Mouse (Mus musculus): ENCODE measurements around the gene Fyb.

- TF ChIP-seq CTCF (IDR thresholded peaks at IDR 0.05; ENCODE audit: extremely low read depth, insufficient read length, insufficient replicate concordance, low read depth, low read length) (no peak), POLR2A (IDR thresholded peaks at IDR 0.05; ENCODE audit: low read depth, low read length) (no peak)
These were observed 2.0 kb upstream of the Fyb start for GRCm38 (mm10) chr15:6520505-6521155.

Data from small intestine, adult 2 months (tissue).